Mouse (Mus musculus): ENCODE measurements at regions not wholly inside any gene's neighbourhood (a gene's known extent, or its start where the extent isn't known, plus 50 kb on each side); places are given as distances from the start of the nearest gene placed in this dataset.
"Not testable (repeated sequence)": the region's sequence is repeated elsewhere in the genome, so short reads cannot be mapped to it uniquely, and the experiment has no call there.

DNA sequence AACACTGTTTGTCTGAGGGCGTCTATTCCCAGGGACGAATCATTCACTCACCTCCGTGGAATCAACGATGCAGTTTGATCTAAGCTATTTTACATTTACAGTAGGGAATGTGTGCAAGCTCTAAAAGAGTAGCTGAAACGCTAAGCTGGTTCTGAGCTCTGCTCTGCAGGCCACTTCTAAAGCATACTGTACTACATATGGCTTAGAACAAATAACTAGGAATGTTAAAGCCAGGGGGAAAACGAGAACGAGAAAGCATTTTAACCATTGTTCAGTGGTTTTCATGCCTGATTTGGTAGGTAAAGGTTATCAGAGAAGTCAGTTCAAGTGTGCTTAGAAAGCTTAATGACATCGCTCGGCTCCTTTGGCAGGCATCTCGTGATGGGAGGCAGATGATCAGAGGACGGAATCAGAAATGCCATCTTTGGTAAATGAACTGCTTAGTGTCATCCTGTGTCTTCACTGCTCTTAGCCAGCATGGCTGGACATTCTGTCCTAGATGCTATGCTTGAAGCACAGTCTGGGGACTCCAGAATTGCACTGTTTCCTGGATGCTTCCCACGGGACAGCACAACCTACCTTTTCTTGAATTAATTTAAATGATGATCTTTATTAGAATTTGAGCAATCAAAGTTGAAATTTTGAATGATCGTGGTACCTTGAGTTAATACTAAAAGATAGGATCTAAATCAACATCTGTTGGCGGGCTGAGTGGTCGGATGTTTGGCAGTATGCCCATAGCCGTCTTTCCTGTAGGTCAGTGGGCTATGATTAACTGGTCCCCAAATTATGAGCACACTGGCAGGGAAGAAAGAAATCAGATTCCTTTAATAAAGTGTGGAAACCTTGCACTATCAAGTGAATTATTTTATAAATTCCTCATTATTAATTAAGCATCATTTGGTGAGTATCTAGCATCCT lies 495.2 kb downstream of the Hace1 start:
- 62% methylated on average over 16 of the region's 16 CpGs for WGBS (ENCODE audit: insufficient replicate concordance)
- no peak overlapping the region for H3K27ac ChIP-seq

DNA sequence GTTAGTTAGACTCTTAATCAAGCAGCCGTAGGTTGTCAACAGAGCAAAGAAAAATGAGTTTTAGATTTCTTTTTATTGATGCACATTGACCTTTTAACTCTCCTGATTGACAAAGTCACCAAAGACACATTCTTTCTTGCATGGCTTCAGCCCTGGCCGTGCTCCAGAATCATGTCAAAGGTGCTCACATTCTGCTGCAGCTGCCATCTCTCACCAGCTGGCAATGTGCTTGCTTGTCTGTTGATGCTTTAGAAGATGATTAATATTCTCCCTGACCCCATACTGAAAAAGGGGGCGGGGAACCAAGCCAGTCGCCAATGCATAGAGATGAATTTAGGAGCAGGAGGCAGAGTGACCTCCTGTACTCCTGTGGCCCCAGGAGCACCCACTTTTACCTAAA lies 510.1 kb downstream of the Hace1 start:
- no peak overlapping the region for H3K4me3 ChIP-seq (ENCODE audit: insufficient read depth in 1 of 2, low read depth in 2 of 2, low read length in 2 of 2)
- ATAC-seq (ENCODE audit: insufficient read depth) (no peak), DNase-seq (ENCODE audit: low read depth in 3 of 3, low spot score in 3 of 3) (no peak)
- WGBS (ENCODE audit: insufficient replicate concordance), result 47% methylated on average over 4 of the region's 4 CpGs
- no peak overlapping the region for H3K4me2 ChIP-seq (ENCODE audit: low read depth)
- no peaks in the 10 kb centered on the region for H3K9me3 ChIP-seq (ENCODE audit: control insufficient read depth, low read length)
- TF ChIP-seq CTCF (IDR thresholded peaks at IDR 0.05; ENCODE audit: low read depth) (no peak), EP300 (IDR thresholded peaks at IDR 0.05; ENCODE audit: low read depth) (no peak)
- H3K27ac ChIP-seq, result no peak overlapping the region
- H3K36me3 ChIP-seq (replicated peaks; ENCODE audit: control insufficient read depth, insufficient read depth, low read depth), result no peaks in the 10 kb centered on the region
- H3K4me1 ChIP-seq (replicated peaks; ENCODE audit: control insufficient read depth in 2 of 2, insufficient read depth in 2 of 2, low read length in 1 of 2), result no peaks in the 10 kb centered on the region
- H3K9ac ChIP-seq (replicated peaks), result no peak overlapping the region
- no peaks in the 10 kb centered on the region for H3K27me3 ChIP-seq (ENCODE audit: control insufficient read depth, insufficient read depth, low read length)

More for the DNA sequence above, 495.2 kb downstream of the Hace1 start:
- no peak overlapping the region for H3K4me3 ChIP-seq (ENCODE audit: insufficient read depth in 1 of 2, low read depth in 2 of 2, low read length in 2 of 2)
- H3K36me3 ChIP-seq (replicated peaks; ENCODE audit: control insufficient read depth, insufficient read depth, low read depth), result no peaks in the 10 kb centered on the region
- DNase-seq (ENCODE audit: low read depth in 3 of 3, low spot score in 3 of 3) (no peak), ATAC-seq (ENCODE audit: insufficient read depth) (no peak)
- H3K4me1 ChIP-seq (replicated peaks; ENCODE audit: control insufficient read depth in 2 of 2, insufficient read depth in 2 of 2, low read length in 1 of 2), result no peaks in the 10 kb centered on the region
- no peak overlapping the region for H3K9ac ChIP-seq (replicated peaks)
- H3K4me2 ChIP-seq (ENCODE audit: low read depth), result no peak overlapping the region
- TF ChIP-seq EP300 (IDR thresholded peaks at IDR 0.05; ENCODE audit: low read depth), result no peak
- TF ChIP-seq CTCF (IDR thresholded peaks at IDR 0.05; ENCODE audit: low read depth), result no peak
- no peaks in the 10 kb centered on the region for H3K9me3 ChIP-seq (ENCODE audit: control insufficient read depth, low read length)
- no peaks in the 10 kb centered on the region for H3K27me3 ChIP-seq (ENCODE audit: control insufficient read depth, insufficient read depth, low read length)

DNA sequence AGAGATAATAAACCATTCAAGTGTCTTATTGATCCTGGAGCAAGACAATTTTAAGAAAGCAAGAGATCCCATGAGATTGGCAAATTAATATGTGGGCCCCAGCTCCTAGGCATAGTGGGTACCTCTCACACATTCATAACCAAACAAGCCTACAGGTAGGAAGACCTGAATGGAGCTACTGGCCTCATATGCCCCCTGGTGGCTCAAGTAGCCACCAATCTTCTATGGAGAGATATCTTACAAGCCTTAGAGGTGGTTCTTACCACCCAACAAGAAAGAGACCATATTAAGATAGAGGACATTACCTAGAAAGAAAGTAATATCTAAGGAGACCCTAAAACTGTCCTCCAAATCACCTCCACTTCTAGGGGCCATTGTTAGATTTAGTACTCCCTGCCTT lies 523.2 kb downstream of the Hace1 start:
- no peaks in the 10 kb centered on the region for H3K27me3 ChIP-seq (ENCODE audit: control insufficient read depth, insufficient read depth, low read length)
- H3K4me2 ChIP-seq (ENCODE audit: low read depth), result no peak overlapping the region
- H3K27ac ChIP-seq, result no peak overlapping the region
- DNase-seq (ENCODE audit: low read depth in 3 of 3, low spot score in 3 of 3) (no peak), ATAC-seq (ENCODE audit: insufficient read depth) (no peak)
- no peaks in the 10 kb centered on the region for H3K9me3 ChIP-seq (ENCODE audit: control insufficient read depth, low read length)
- H3K4me3 ChIP-seq (ENCODE audit: insufficient read depth in 1 of 2, low read depth in 2 of 2, low read length in 2 of 2), result no peak overlapping the region
- TF ChIP-seq CTCF (IDR thresholded peaks at IDR 0.05; ENCODE audit: low read depth) (no peak), EP300 (IDR thresholded peaks at IDR 0.05; ENCODE audit: low read depth) (no peak)
- H3K36me3 ChIP-seq (replicated peaks; ENCODE audit: control insufficient read depth, insufficient read depth, low read depth), result no peaks in the 10 kb centered on the region
- H3K4me1 ChIP-seq (replicated peaks; ENCODE audit: control insufficient read depth in 2 of 2, insufficient read depth in 2 of 2, low read length in 1 of 2), result no peaks in the 10 kb centered on the region
- no peak overlapping the region for H3K9ac ChIP-seq (replicated peaks)

GRCm38 (mm10) chr10:46108810-46109209 lies 531.2 kb downstream of the Hace1 start:
- Histone ChIP-seq H3K9ac (replicated peaks) (no peak overlapping the region), H3K4me3 (ENCODE audit: insufficient read depth in 1 of 2, low read depth in 2 of 2, low read length in 2 of 2) (no peak overlapping the region), H3K9me3 (ENCODE audit: control insufficient read depth, low read length) (no peaks in the 10 kb centered on the region), H3K27ac (no peak overlapping the region), H3K27me3 (ENCODE audit: control insufficient read depth, insufficient read depth, low read length) (no peaks in the 10 kb centered on the region), H3K4me2 (ENCODE audit: low read depth) (no peak overlapping the region), H3K4me1 (replicated peaks; ENCODE audit: control insufficient read depth in 2 of 2, insufficient read depth in 2 of 2, low read length in 1 of 2) (no peaks in the 10 kb centered on the region), H3K36me3 (replicated peaks; ENCODE audit: control insufficient read depth, insufficient read depth, low read depth) (no peaks in the 10 kb centered on the region)
- TF ChIP-seq EP300 (IDR thresholded peaks at IDR 0.05; ENCODE audit: low read depth) (no peak), CTCF (IDR thresholded peaks at IDR 0.05; ENCODE audit: low read depth) (no peak)
- peak in 1 of 3 experiments; percentile 0 for DNase-seq (ENCODE audit: low read depth in 3 of 3, low spot score in 3 of 3)
- 42% methylated on average over 4 of the region's 4 CpGs for WGBS (ENCODE audit: insufficient replicate concordance)
- no peak for ATAC-seq (ENCODE audit: insufficient read depth)

- Histone ChIP-seq H3K4me1 (replicated peaks; ENCODE audit: control insufficient read depth in 2 of 2, insufficient read depth in 2 of 2, low read length in 1 of 2) (no peaks in the 10 kb centered on the region), H3K9me3 (ENCODE audit: control insufficient read depth, low read length) (no peaks in the 10 kb centered on the region), H3K27ac (no peak overlapping the region), H3K36me3 (replicated peaks; ENCODE audit: control insufficient read depth, insufficient read depth, low read depth) (no peaks in the 10 kb centered on the region), H3K4me2 (ENCODE audit: low read depth) (no peak overlapping the region), H3K27me3 (ENCODE audit: control insufficient read depth, insufficient read depth, low read length) (no peaks in the 10 kb centered on the region), H3K9ac (replicated peaks) (no peak overlapping the region), H3K4me3 (ENCODE audit: insufficient read depth in 1 of 2, low read depth in 2 of 2, low read length in 2 of 2) (no peak overlapping the region)
- 54% methylated on average over 5 of the region's 5 CpGs for WGBS (ENCODE audit: insufficient replicate concordance)
- no peak for TF ChIP-seq CTCF (IDR thresholded peaks at IDR 0.05; ENCODE audit: low read depth)
- TF ChIP-seq EP300 (IDR thresholded peaks at IDR 0.05; ENCODE audit: low read depth), result no peak
- ATAC-seq (ENCODE audit: insufficient read depth) (no peak), DNase-seq (ENCODE audit: low read depth in 3 of 3, low spot score in 3 of 3) (no peak)
These were observed 537.1 kb downstream of the Hace1 start for GRCm38 (mm10) chr10:46114631-46115130.

- H3K4me3 ChIP-seq (ENCODE audit: insufficient read depth in 1 of 2, low read depth in 2 of 2, low read length in 2 of 2); H3K36me3 ChIP-seq (replicated peaks; ENCODE audit: control insufficient read depth, insufficient read depth, low read depth); ATAC-seq (ENCODE audit: insufficient read depth); H3K27me3 ChIP-seq (ENCODE audit: control insufficient read depth, insufficient read depth, low read length); H3K9ac ChIP-seq (replicated peaks); H3K27ac ChIP-seq; DNase-seq (ENCODE audit: low read depth in 3 of 3, low spot score in 3 of 3); H3K9me3 ChIP-seq (ENCODE audit: control insufficient read depth, low read length); H3K4me2 ChIP-seq (ENCODE audit: low read depth); H3K4me1 ChIP-seq (replicated peaks; ENCODE audit: control insufficient read depth in 2 of 2, insufficient read depth in 2 of 2, low read length in 1 of 2): not testable (repeated sequence)
- WGBS (ENCODE audit: insufficient replicate concordance), result 80% methylated on average over 2 of the region's 2 CpGs
These were observed 544.8 kb downstream of the Hace1 start for GRCm38 (mm10) chr10:46122409-46122808.
